Mouse (Mus musculus): ENCODE data around the gene Rnf180.

DNA sequence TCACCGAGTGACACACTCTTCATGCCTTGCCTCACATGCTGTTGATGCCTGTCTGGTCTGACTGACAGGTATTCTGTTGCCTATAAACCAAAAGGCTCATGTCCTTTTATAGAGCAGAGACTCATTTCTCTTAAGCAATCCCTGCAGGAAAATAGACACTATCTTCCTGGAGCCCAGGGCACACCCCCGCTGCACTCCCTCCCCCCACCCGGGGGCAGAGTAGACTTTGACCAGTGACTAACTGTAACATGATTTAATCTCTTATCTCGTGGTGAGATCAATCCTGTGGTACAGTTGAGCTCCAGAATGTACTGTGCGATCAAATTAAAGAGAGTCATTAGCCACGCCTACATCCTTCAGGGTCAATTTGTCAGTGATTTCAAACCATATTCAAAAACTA is 18.1 kb upstream of the Rnf180 start:
- TF ChIP-seq CTCF (IDR thresholded peaks at IDR 0.05; ENCODE audit: extremely low read depth, insufficient read depth, low read length) = no peak
- no peak for TF ChIP-seq POLR2A (IDR thresholded peaks at IDR 0.05; ENCODE audit: extremely low read depth, insufficient read depth, low read length)

All from cortical plate, adult 2 months (tissue).